Mouse (Mus musculus): Measurements from ENCODE around the gene Ppp6r1. TPM values are rescaled to one million over a fixed set of nuclear protein-coding genes. Genes with fewer than 3 reads are reported as not detected.

Gene Ppp6r1
- polyA plus RNA-seq, 1 experiment from 2014 or later, result 9.4 TPM

DNA sequence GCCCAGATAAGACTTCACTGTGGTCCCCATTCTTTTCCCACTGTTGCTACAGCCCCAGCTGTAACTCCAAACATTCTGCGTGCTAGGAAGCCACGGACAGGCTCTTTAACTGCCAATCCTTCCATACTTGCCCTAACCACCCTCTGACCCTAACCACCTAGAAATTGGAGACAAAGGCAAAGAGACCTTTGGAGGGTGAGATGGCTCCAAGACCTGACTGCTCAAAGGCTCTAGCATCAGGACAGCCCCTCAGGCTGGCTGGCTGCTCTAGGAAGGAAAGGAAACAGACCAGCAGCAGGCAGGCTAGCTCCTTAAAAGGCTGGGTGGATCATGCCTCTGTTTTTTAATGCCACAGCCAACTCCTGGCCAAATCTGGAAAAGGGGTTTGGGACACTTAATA, 4.6 kb downstream of the Ppp6r1 start:
- Histone ChIP-seq H3K36me3 (peaks cover 28% of the 10 kb centered on the region), H3K4me1 (replicated peaks) (peaks cover 30% of the 10 kb centered on the region), H3K27me3 (ENCODE audit: insufficient read depth, poor library complexity, severe bottlenecking) (no peaks in the 10 kb centered on the region), H3K4me3 (no peak overlapping the region), H3K9me3 (no peaks in the 10 kb centered on the region), H3K27ac (no peak overlapping the region)
- DNase-seq (ENCODE audit: low spot score), result no peak
- WGBS, result 88% methylated on average over 2 of the region's 2 CpGs

DNA sequence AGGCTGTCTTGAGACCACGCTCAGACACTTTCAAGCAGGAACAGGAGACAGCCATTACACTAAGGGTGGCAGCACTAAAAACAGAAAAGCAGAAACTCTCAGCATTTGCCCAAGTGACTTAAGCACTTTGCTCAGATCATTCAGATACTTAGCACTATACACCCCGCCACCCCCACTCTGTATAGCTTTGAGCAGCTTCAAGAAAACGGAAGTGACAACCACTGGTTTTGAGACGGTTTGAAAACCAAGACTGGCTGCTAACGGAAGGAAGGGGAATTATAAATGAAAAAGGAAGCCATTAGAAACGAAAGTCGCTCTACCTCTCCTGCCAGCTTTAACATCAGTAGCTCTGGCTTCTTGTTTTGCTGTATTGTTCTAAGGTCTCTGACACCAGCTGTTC, 5.0 kb downstream of the Ppp6r1 start:
- Histone ChIP-seq H3K27ac (no peak overlapping the region), H3K9me3 (no peaks in the 10 kb centered on the region), H3K4me3 (no peak overlapping the region), H3K27me3 (ENCODE audit: insufficient read depth, poor library complexity, severe bottlenecking) (no peaks in the 10 kb centered on the region), H3K36me3 (peaks cover 28% of the 10 kb centered on the region), H3K4me1 (replicated peaks) (peaks cover 30% of the 10 kb centered on the region)
- no peak for DNase-seq (ENCODE audit: low spot score)
- 84% methylated on average over 7 of the region's 7 CpGs for WGBS

- no peak overlapping the region for H3K27ac ChIP-seq
- H3K4me3 ChIP-seq, result no peak overlapping the region
- no peaks in the 10 kb centered on the region for H3K9me3 ChIP-seq
- no peaks in the 10 kb centered on the region for H3K27me3 ChIP-seq (ENCODE audit: insufficient read depth, poor library complexity, severe bottlenecking)
- peaks cover 28% of the 10 kb centered on the region for H3K36me3 ChIP-seq
- DNase-seq (ENCODE audit: low spot score), result no peak
- peaks cover 30% of the 10 kb centered on the region for H3K4me1 ChIP-seq (replicated peaks)
- WGBS, result 89% methylated on average over 5 of the region's 5 CpGs
Measured at GRCm38 (mm10) chr7:4653351-4653750, 5.5 kb downstream of the Ppp6r1 start.

DNA sequence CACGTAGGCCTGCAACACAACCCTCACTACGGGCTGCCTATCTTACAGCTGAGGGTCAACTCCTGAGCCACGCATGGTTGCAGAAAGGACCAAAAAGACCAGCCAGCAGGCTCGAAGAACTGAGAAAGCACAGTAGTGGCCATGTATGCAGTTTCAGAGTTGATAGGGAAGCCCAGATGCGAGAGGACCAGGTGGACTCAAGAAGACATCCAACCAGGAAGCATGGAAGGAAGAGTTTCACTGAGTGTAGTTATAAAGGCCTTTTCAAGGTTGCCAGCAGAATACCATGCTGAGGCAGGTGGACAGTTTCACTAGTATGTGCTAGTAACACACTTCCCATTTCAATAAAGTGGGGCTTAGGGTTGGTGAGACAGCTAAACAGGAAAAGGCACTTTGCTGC, 6.1 kb downstream of the Ppp6r1 start:
- Histone ChIP-seq H3K27ac (no peak overlapping the region), H3K27me3 (ENCODE audit: insufficient read depth, poor library complexity, severe bottlenecking) (no peaks in the 10 kb centered on the region), H3K4me3 (no peak overlapping the region), H3K9me3 (no peaks in the 10 kb centered on the region), H3K4me1 (replicated peaks) (peaks cover 24% of the 10 kb centered on the region), H3K36me3 (peaks cover 28% of the 10 kb centered on the region)
- 91% methylated on average over 5 of the region's 5 CpGs for WGBS
- DNase-seq (ENCODE audit: low spot score), result no peak

GRCm38 (mm10) chr7:4651581-4651980, 7.2 kb downstream of the Ppp6r1 start:
- Histone ChIP-seq H3K27ac (no peak overlapping the region), H3K4me1 (replicated peaks) (peaks cover 13% of the 10 kb centered on the region), H3K9me3 (no peaks in the 10 kb centered on the region), H3K4me3 (no peak overlapping the region), H3K27me3 (ENCODE audit: insufficient read depth, poor library complexity, severe bottlenecking) (no peaks in the 10 kb centered on the region), H3K36me3 (peaks cover 37% of the 10 kb centered on the region)
- 84% methylated on average over 8 of the region's 8 CpGs for WGBS
- no peak for DNase-seq (ENCODE audit: low spot score)

DNA sequence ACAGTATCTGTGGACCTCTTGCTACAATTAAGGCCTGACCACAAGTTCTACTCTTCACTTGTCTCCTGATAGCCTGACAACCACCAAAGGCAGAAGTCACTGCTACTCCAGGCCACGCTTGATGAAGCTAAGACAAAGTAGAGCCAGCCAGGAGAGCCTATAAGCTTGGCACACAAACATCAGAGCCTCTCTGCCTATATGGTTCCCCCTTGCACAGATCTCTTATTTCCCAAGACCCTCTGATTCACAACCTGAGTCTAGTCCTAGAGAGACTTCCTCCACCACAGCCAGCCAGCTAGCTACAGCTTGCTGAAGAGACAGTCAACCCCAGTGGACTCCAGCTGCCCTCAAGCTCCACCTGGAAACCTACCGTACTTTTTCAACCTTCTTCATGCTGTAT, 10.8 kb downstream of the Ppp6r1 start:
- Histone ChIP-seq H3K9me3 (no peaks in the 10 kb centered on the region), H3K36me3 (peaks cover 62% of the 10 kb centered on the region), H3K4me1 (replicated peaks) (0 out of 2 replicates have a peak, but pooled peaks cover 3% of the 10 kb centered on the region), H3K4me3 (no peak overlapping the region), H3K27me3 (ENCODE audit: insufficient read depth, poor library complexity, severe bottlenecking) (no peaks in the 10 kb centered on the region), H3K27ac (no peak overlapping the region)
- no peak for DNase-seq (ENCODE audit: low spot score)
- WGBS, result 89% methylated on average over 2 of the region's 2 CpGs

GRCm38 (mm10) chr7:4647291-4647690, 11.5 kb downstream of the Ppp6r1 start:
- WGBS, result 83% methylated on average over 6 of the region's 6 CpGs
- Histone ChIP-seq H3K4me1 (replicated peaks) (no peaks in the 10 kb centered on the region), H3K27ac (no peak overlapping the region), H3K9me3 (no peaks in the 10 kb centered on the region), H3K4me3 (no peak overlapping the region), H3K36me3 (peaks cover 62% of the 10 kb centered on the region), H3K27me3 (ENCODE audit: insufficient read depth, poor library complexity, severe bottlenecking) (no peaks in the 10 kb centered on the region)
- no peak for DNase-seq (ENCODE audit: low spot score)

GRCm38 (mm10) chr7:4646806-4647205, 12.0 kb downstream of the Ppp6r1 start:
- Histone ChIP-seq H3K4me1 (replicated peaks) (no peaks in the 10 kb centered on the region), H3K4me3 (no peak overlapping the region), H3K27me3 (ENCODE audit: insufficient read depth, poor library complexity, severe bottlenecking) (no peaks in the 10 kb centered on the region), H3K36me3 (peaks cover 64% of the 10 kb centered on the region), H3K27ac (no peak overlapping the region), H3K9me3 (no peaks in the 10 kb centered on the region)
- DNase-seq (ENCODE audit: low spot score), result no peak
- WGBS, result 86% methylated on average over 3 of the region's 3 CpGs

DNA sequence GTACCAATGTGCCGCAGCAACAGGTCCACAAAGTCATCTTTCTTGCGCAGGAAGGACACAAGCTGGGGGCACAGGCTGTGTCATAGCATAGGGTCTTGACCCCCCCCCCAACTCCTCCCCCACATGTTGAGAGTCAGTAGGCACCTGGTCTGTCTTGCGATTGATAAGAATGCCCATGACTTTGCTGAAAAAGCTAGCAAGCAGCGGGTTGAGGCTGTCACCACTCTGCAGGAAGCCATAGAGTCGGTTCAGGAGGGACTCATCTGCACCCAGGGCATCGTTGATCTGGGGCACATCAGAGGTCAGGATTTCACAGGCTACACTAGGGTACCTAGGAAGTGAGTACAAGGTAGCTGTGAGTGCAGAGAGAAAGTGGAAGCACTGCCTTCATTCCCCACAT, 15.6 kb downstream of the Ppp6r1 start:
- no peak overlapping the region for H3K4me3 ChIP-seq
- 94% methylated on average over 6 of the region's 6 CpGs for WGBS
- H3K4me1 ChIP-seq (replicated peaks), result no peaks in the 10 kb centered on the region
- no peak for DNase-seq (ENCODE audit: low spot score)
- no peak overlapping the region for H3K27ac ChIP-seq
- H3K27me3 ChIP-seq (ENCODE audit: insufficient read depth, poor library complexity, severe bottlenecking), result no peaks in the 10 kb centered on the region
- peaks cover 91% of the 10 kb centered on the region for H3K36me3 ChIP-seq
- no peaks in the 10 kb centered on the region for H3K9me3 ChIP-seq

- DNase-seq (ENCODE audit: low spot score), result no peak
- Histone ChIP-seq H3K4me3 (no peak overlapping the region), H3K4me1 (replicated peaks) (no peaks in the 10 kb centered on the region), H3K9me3 (no peaks in the 10 kb centered on the region), H3K36me3 (peaks cover 99% of the 10 kb centered on the region), H3K27ac (no peak overlapping the region), H3K27me3 (ENCODE audit: insufficient read depth, poor library complexity, severe bottlenecking) (no peaks in the 10 kb centered on the region)
- 90% methylated on average over 7 of the region's 7 CpGs for WGBS
Measured at GRCm38 (mm10) chr7:4641956-4642355, 16.9 kb downstream of the Ppp6r1 start.

DNA sequence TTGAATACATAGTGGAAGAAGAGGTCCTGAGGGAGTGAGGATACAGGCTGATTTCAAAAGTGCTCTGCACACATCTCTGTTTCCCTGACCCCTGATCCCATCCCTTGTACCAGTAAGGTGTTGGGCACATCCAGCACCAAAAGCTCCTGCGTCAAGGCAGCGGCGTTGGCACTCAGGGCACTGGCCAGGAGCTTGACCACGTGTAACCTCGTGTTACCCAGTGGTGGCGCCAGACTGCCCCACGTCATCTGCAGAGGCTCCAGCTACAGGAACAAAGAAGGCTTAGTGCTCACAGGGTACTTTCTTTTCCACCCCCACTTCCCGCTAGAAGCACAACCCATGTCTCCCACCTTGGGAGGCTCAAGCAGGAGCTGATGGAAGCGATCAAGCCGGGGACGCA, 17.7 kb downstream of the Ppp6r1 start:
- DNase-seq (ENCODE audit: low spot score), result no peak
- Histone ChIP-seq H3K27me3 (ENCODE audit: insufficient read depth, poor library complexity, severe bottlenecking) (no peaks in the 10 kb centered on the region), H3K27ac (no peak overlapping the region), H3K4me3 (no peak overlapping the region), H3K9me3 (no peaks in the 10 kb centered on the region), H3K36me3 (peaks cover 100% of the 10 kb centered on the region), H3K4me1 (replicated peaks) (no peaks in the 10 kb centered on the region)
- WGBS, result 86% methylated on average over 11 of the region's 11 CpGs

DNA sequence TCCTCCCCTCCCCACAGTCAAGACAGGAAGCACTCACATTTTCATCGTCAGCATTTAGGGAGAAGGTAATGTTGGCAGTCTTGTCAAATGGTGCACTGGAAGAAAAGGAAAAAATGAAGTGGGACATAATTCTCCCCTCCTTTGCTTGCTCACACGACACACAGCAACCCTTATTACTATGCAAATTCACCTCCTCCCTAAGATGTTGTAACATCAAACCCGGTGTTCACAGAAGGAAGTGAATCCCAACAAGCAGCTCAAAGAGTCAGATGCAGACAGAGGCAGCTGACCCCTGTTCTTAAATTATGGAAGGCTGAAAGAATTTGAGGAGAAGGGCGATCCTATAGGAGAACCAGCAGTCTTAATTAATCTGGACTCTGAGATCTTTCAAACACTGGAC, 22.6 kb downstream of the Ppp6r1 start:
- Histone ChIP-seq H3K4me3 (no peak overlapping the region), H3K27me3 (ENCODE audit: insufficient read depth, poor library complexity, severe bottlenecking) (no peaks in the 10 kb centered on the region), H3K27ac (no peak overlapping the region), H3K4me1 (replicated peaks) (no peaks in the 10 kb centered on the region), H3K36me3 (peaks cover 97% of the 10 kb centered on the region), H3K9me3 (no peaks in the 10 kb centered on the region)
- 83% methylated on average over 4 of the region's 4 CpGs for WGBS
- DNase-seq (ENCODE audit: low spot score), result no peak

DNA sequence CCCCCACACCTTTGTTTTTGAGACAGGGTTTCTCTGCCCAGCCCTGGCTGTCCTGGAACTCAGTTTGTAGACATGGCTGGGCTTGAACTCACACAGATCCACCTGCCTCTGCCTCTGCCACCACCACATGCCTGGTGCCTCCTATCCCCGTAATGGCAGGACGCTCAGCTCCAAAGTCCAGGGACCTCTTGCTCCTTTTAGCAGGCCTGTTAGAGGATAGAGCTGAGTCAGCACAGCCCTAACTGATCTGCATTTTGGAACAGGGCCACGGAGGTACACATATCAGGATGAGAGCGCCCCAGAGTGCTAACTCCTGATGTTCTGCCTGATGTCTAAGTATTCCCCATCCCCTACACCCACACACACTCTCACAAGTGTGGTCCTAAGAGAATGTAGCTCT, 27.8 kb downstream of the Ppp6r1 start, which contains the start of gene Tmem86b:
TSS of gene Tmem86b (minus strand) at position 392 of the 400 bp plus-strand sequence.
- Histone ChIP-seq H3K9me3 (no peaks in the 10 kb centered on the region), H3K4me1 (replicated peaks) (no peaks in the 10 kb centered on the region), H3K4me3 (0 out of 2 replicates have a peak within 1 kb of the TSS, but pooled peaks have one; percentile 2), H3K27ac (no peak within 1 kb of the TSS), H3K27me3 (ENCODE audit: insufficient read depth, poor library complexity, severe bottlenecking) (no peaks in the 10 kb centered on the region), H3K36me3 (peaks cover 80% of the 10 kb centered on the region)
- 92% methylated on average over 4 of the region's 4 CpGs for WGBS
- no peak for DNase-seq (ENCODE audit: low spot score)

DNA sequence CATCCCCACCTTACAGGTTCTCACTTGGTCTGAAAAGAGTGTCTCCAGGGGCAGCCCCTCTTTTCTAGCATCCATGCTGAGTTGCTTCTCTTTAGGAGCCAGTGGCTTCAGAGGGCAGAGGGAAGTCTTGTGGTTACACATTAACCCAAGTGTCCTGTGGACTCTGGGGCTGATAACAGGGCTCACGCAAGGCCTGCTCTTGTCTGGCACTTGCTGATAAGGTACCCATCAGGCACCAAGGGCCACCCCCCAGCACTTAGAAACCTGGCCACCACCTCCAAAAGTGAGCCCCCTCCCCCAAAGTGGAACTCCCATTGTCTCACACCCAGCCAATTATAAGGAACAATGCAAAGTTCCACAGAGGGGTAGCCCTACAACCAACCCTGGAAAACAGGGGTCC, 28.6 kb downstream of the Ppp6r1 start:
- peaks cover 72% of the 10 kb centered on the region for H3K36me3 ChIP-seq
- 89% methylated on average over 1 of the region's 1 CpGs for WGBS
- peak overlapping the region; percentile 2; the same call in 1 of the 2 replicates for H3K4me3 ChIP-seq
- DNase-seq (ENCODE audit: low spot score), result no peak
- H3K27me3 ChIP-seq (ENCODE audit: insufficient read depth, poor library complexity, severe bottlenecking), result no peaks in the 10 kb centered on the region
- no peak overlapping the region for H3K27ac ChIP-seq
- H3K9me3 ChIP-seq, result no peaks in the 10 kb centered on the region
- no peaks in the 10 kb centered on the region for H3K4me1 ChIP-seq (replicated peaks)
